Mouse (Mus musculus): Measurements from ENCODE around the gene Cbfb. TPM values are rescaled to one million over a fixed set of nuclear protein-coding genes. Genes with fewer than 3 reads are reported as not detected.
"Not testable (repeated sequence)": the region's sequence is repeated elsewhere in the genome, so short reads cannot be mapped to it uniquely, and the experiment has no call there.

Cbfb gene
- polyA plus RNA-seq, 1 experiment: 14.0 TPM

GRCm38 (mm10) chr8:105167116-105167515 lies 3.4 kb upstream of the Cbfb start:
- no peak overlapping the region for H3K27ac ChIP-seq (replicated peaks; ENCODE audit: low read depth, low read length)
- no peaks in the 10 kb centered on the region for H3K4me1 ChIP-seq (ENCODE audit: control insufficient read depth, insufficient read depth, insufficient read length, low read length)

GRCm38 (mm10) chr8:105169582-105169981 lies 892 bp upstream of the Cbfb start:
- Histone ChIP-seq H3K27ac (replicated peaks; ENCODE audit: low read depth, low read length) (no peak overlapping the region), H3K4me3 (ENCODE audit: insufficient read depth, low read depth, low read length) (no peak overlapping the region), H3K4me1 (ENCODE audit: control insufficient read depth, insufficient read depth, insufficient read length, low read length) (no peaks in the 10 kb centered on the region; the same call in 1 of the 2 replicates)

More at GRCm38 (mm10) chr8:105167116-105167515, 3.4 kb upstream of the Cbfb start:
- no peak overlapping the region for H3K4me3 ChIP-seq (ENCODE audit: insufficient read depth, low read depth, low read length)

- Histone ChIP-seq H3K4me3 (ENCODE audit: insufficient read depth, low read depth, low read length) (peak overlapping the region; percentile 59), H3K27ac (replicated peaks; ENCODE audit: low read depth, low read length) (no peak overlapping the region), H3K4me1 (ENCODE audit: control insufficient read depth, insufficient read depth, insufficient read length, low read length) (no peaks in the 10 kb centered on the region; the same call in 1 of the 2 replicates)
These were observed 463 bp upstream of the Cbfb start for GRCm38 (mm10) chr8:105170041-105170380.

GRCm38 (mm10) chr8:105171116-105172002 lies 885 bp downstream of the Cbfb start:
- Histone ChIP-seq H3K4me3 (ENCODE audit: insufficient read depth, low read depth, low read length) (peak overlapping the region; percentile 67), H3K27ac (replicated peaks; ENCODE audit: low read depth, low read length) (peak overlapping the region; percentile 89), H3K4me1 (ENCODE audit: control insufficient read depth, insufficient read depth, insufficient read length, low read length) (no peaks in the 10 kb centered on the region; the same call in 1 of the 2 replicates)

- Histone ChIP-seq H3K27ac (replicated peaks; ENCODE audit: low read depth, low read length) (no peak overlapping the region), H3K4me3 (ENCODE audit: insufficient read depth, low read depth, low read length) (peak overlapping the region; percentile 67; the same call in 1 of the 2 replicates), H3K4me1 (ENCODE audit: control insufficient read depth, insufficient read depth, insufficient read length, low read length) (no peaks in the 10 kb centered on the region; the same call in 1 of the 2 replicates)
These were observed 1.5 kb downstream of the Cbfb start for GRCm38 (mm10) chr8:105172003-105172362.

- H3K4me3 ChIP-seq (ENCODE audit: insufficient read depth, low read depth, low read length); H3K4me1 ChIP-seq (ENCODE audit: control insufficient read depth, insufficient read depth, insufficient read length, low read length); H3K27ac ChIP-seq (replicated peaks; ENCODE audit: low read depth, low read length): not testable (repeated sequence)
These were observed 4.8 kb downstream of the Cbfb start for GRCm38 (mm10) chr8:105175287-105175686.

- no peak overlapping the region for H3K27ac ChIP-seq (replicated peaks; ENCODE audit: low read depth, low read length)
- H3K4me3 ChIP-seq (ENCODE audit: insufficient read depth, low read depth, low read length): no peak overlapping the region
- H3K4me1 ChIP-seq (ENCODE audit: control insufficient read depth, insufficient read depth, insufficient read length, low read length): no peaks in the 10 kb centered on the region; the same call in 1 of the 2 replicates
These were observed 7.8 kb downstream of the Cbfb start for GRCm38 (mm10) chr8:105178211-105178800.

- Histone ChIP-seq H3K4me3 (ENCODE audit: insufficient read depth, low read depth, low read length) (no peak overlapping the region), H3K4me1 (ENCODE audit: control insufficient read depth, insufficient read depth, insufficient read length, low read length) (no peaks in the 10 kb centered on the region), H3K27ac (replicated peaks; ENCODE audit: low read depth, low read length) (0 out of 2 replicates have a peak overlapping the region, but pooled peaks have one; percentile 17)
These were observed 11.7 kb downstream of the Cbfb start for GRCm38 (mm10) chr8:105182201-105182600.

GRCm38 (mm10) chr8:105186467-105187005 lies 16.1 kb downstream of the Cbfb start:
- Histone ChIP-seq H3K4me1 (ENCODE audit: control insufficient read depth, insufficient read depth, insufficient read length, low read length) (no peaks in the 10 kb centered on the region), H3K4me3 (ENCODE audit: insufficient read depth, low read depth, low read length) (no peak overlapping the region), H3K27ac (replicated peaks; ENCODE audit: low read depth, low read length) (no peak overlapping the region)

- Histone ChIP-seq H3K4me1 (ENCODE audit: control insufficient read depth, insufficient read depth, insufficient read length, low read length) (no peaks in the 10 kb centered on the region), H3K27ac (replicated peaks; ENCODE audit: low read depth, low read length) (no peak overlapping the region), H3K4me3 (ENCODE audit: insufficient read depth, low read depth, low read length) (no peak overlapping the region)
These were observed 21.7 kb downstream of the Cbfb start for GRCm38 (mm10) chr8:105192182-105192581.

- Histone ChIP-seq H3K4me3 (ENCODE audit: insufficient read depth, low read depth, low read length) (no peak overlapping the region), H3K27ac (replicated peaks; ENCODE audit: low read depth, low read length) (no peak overlapping the region), H3K4me1 (ENCODE audit: control insufficient read depth, insufficient read depth, insufficient read length, low read length) (no peaks in the 10 kb centered on the region)
These were observed 35.3 kb downstream of the Cbfb start for GRCm38 (mm10) chr8:105205748-105206147.

- Histone ChIP-seq H3K27ac (replicated peaks; ENCODE audit: low read depth, low read length) (no peak overlapping the region), H3K4me3 (ENCODE audit: insufficient read depth, low read depth, low read length) (no peak overlapping the region), H3K4me1 (ENCODE audit: control insufficient read depth, insufficient read depth, insufficient read length, low read length) (no peaks in the 10 kb centered on the region)
These were observed 36.3 kb downstream of the Cbfb start for GRCm38 (mm10) chr8:105206766-105207275.

- Histone ChIP-seq H3K4me1 (ENCODE audit: control insufficient read depth, insufficient read depth, insufficient read length, low read length) (no peaks in the 10 kb centered on the region), H3K27ac (replicated peaks; ENCODE audit: low read depth, low read length) (no peak overlapping the region)
These were observed 37.3 kb downstream of the Cbfb start for GRCm38 (mm10) chr8:105207675-105208273.

GRCm38 (mm10) chr8:105209153-105210110 lies 39.0 kb downstream of the Cbfb start:
- Histone ChIP-seq H3K27ac (replicated peaks; ENCODE audit: low read depth, low read length) (no peak overlapping the region), H3K4me3 (ENCODE audit: insufficient read depth, low read depth, low read length) (no peak overlapping the region), H3K4me1 (ENCODE audit: control insufficient read depth, insufficient read depth, insufficient read length, low read length) (no peaks in the 10 kb centered on the region)

More at GRCm38 (mm10) chr8:105207675-105208273, 37.3 kb downstream of the Cbfb start:
- no peak overlapping the region for H3K4me3 ChIP-seq (ENCODE audit: insufficient read depth, low read depth, low read length)
